Mouse (Mus musculus) stomach, postnatal 0 days (tissue): ENCODE measurements around the gene Pde4dip. TPM values are rescaled to one million over a fixed set of nuclear protein-coding genes. Genes with fewer than 3 reads are reported as not detected.
A peak's percentile ranks its signal among the peaks of the same experiment; 100 is the strongest.

Source experiments
- ATAC-seq: fragments of 200-750 bp; cut with Nextera tagmentation; 2 replicates; pipeline ENCODE4 v1.8.0; 2017; ENCODE audit not compliant: low FRiP score, low TSS enrichment
- DNase-seq: peaks from one replicate; pipeline ENCODE4 v3.0.0-alpha.2; 2016; ENCODE audit warnings: low spot score
- H3K27ac ChIP-seq: fragments of 300-500 bp; sonication (generic); replicated peaks from 2 replicates; pipeline ENCODE4 v1.5.1; 2014; ENCODE audit warnings: mild to moderate bottlenecking, control low read depth
- H3K27me3 ChIP-seq: fragments of 300-500 bp; sonication (generic); 2 replicates; pipeline ENCODE4 v1.6.1; 2014; ENCODE audit warnings: low read length; ENCODE audit not compliant: control insufficient read depth, insufficient read depth
- H3K36me3 ChIP-seq: fragments of 300-500 bp; sonication (generic); 2 replicates; pipeline ENCODE4 v1.6.1; 2014; ENCODE audit warnings: low read length, mixed read lengths; ENCODE audit not compliant: control insufficient read depth, insufficient read depth
- H3K4me1 ChIP-seq: fragments of 300-500 bp; sonication (generic); replicated peaks from 2 replicates; pipeline ENCODE4 v1.6.1; 2014; ENCODE audit warnings: antibody characterized with exemption; ENCODE audit not compliant: control insufficient read depth, insufficient read depth
- H3K4me2 ChIP-seq: fragments of 300-500 bp; sonication (generic); replicated peaks from 2 replicates; pipeline ENCODE4 v1.6.1; 2014; ENCODE audit warnings: low read depth, mild to moderate bottlenecking, control low read depth, moderate library complexity
- H3K4me3 ChIP-seq: fragments of 300-500 bp; sonication (generic); 2 replicates; pipeline ENCODE4 v1.5.1; 2014; ENCODE audit warnings: low read depth, low read length, control low read depth
- H3K9ac ChIP-seq: fragments of 300-500 bp; sonication (generic); 2 replicates; pipeline ENCODE4 v1.6.1; 2014; ENCODE audit warnings: mild to moderate bottlenecking, low read length, control low read depth, mixed read lengths
- H3K9me3 ChIP-seq: fragments of 300-500 bp; sonication (generic); 2 replicates; pipeline ENCODE4 v1.6.1; 2016; ENCODE audit warnings: low read length; ENCODE audit not compliant: control insufficient read depth
- CTCF ChIP-seq: IDR thresholded peaks from 2 replicates; pipeline ENCODE4 v1.5.1; 2016; ENCODE audit warnings: antibody characterized with exemption, low read depth, mild to moderate bottlenecking, moderate library complexity
- EP300 ChIP-seq: optimal IDR thresholded peaks from 2 replicates; pipeline ENCODE3; 2016; ENCODE audit warnings: antibody characterized with exemption
- WGBS: fragments of 180-500 bp; shearing (Covaris S2); extraction: QIAGEN DNeasy Blood & Tissue Kit; methylation state at CpG from one replicate; pipeline ENCODE4 v1.1.7; 2014; 5-methylcytosine and 5-hydroxymethylcytosine counted together
- polyA plus RNA-seq: library from polyadenylated mRNA; unstranded; fragments of >200 nt; fragmentation: Nextera tagmentation; extraction: Ambion mirVana; gene quantifications from 2 replicates; pipeline ENCODE4 v1.2.1, GENCODE M21; 2015

The Pde4dip gene
- polyA plus RNA-seq, 1 experiment from 2014 or later: 9.9 TPM

DNA sequence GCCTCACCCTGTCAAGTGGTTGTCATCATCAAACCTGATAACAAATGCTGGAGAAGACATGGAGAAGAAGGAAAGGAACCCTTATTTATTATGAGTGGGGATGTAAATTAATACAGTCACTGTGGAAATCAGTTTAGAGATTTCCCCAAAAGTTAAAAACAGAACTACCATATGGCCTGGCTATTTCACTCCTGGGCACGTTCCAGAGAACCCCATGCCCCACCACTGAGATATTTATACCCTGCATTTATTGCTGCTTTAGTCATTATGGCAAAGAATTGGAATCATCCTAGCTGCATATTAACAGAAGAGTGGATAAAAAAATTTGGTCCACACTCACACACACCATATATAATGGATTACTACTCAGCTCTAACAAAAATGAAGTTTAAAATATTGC lies 98.4 kb downstream of the Pde4dip start:
- Histone ChIP-seq H3K4me2 (no peak overlapping the region), H3K9ac (no peak overlapping the region), H3K9me3 (no peaks in the 10 kb centered on the region), H3K36me3 (no peaks in the 10 kb centered on the region), H3K27ac (no peak overlapping the region), H3K4me3 (no peak overlapping the region), H3K4me1 (no peaks in the 10 kb centered on the region), H3K27me3 (no peaks in the 10 kb centered on the region)
- DNase-seq: no peak
- TF ChIP-seq EP300: no peak
- no peak for TF ChIP-seq CTCF
- no peak for ATAC-seq
- 72% methylated on average over 1 of the region's 1 CpGs for WGBS

DNA sequence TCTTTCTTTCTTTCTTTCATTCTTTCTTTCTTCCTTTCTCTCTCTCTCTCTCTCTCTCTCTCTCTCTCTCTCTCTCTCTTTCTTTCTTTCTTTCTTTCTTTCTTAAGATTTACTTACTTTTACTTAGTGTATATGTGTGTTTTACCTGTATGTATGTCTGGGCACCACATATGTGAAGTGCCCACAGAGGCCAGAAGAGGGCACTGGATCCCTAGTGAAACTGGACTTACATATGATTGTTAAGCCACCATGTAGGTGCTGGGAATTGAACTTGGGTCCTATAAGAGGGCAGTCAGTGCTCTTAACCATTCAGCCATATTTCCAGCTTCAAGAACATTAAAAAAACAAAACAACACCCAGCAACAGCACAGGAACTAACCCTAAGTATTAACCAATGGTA lies 99.2 kb downstream of the Pde4dip start:
- H3K4me2 ChIP-seq: no peak overlapping the region

DNA sequence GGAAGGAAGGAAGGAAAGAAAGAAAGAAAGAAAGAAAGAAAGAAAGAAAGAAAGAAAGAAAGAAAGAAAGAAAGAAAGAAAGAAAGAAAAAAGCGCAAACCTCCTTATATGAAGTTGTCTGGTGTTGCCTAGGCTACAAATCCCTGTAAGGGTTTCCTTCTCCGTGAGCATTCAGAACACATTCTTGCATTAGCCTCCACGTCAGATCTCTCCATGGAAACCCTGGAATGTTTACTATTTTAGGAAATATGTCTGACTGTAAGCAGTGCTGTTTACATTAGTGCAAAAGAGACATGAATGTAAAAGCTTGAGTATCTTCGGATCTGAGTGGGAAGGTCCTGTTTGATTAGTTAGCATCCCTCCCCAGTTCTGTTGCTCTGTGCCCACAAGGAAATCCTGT lies 112.3 kb downstream of the Pde4dip start:
- H3K4me3 ChIP-seq: no peak overlapping the region
- H3K4me2 ChIP-seq: no peak overlapping the region
- peak; percentile 68; the same call in 1 of the 2 replicates for ATAC-seq
- H3K9me3 ChIP-seq: no peaks in the 10 kb centered on the region
- no peak overlapping the region for H3K27ac ChIP-seq
- no peaks in the 10 kb centered on the region for H3K36me3 ChIP-seq
- no peaks in the 10 kb centered on the region for H3K4me1 ChIP-seq
- DNase-seq: no peak
- H3K27me3 ChIP-seq: no peaks in the 10 kb centered on the region
- 13% methylated on average over 4 of the region's 4 CpGs for WGBS
- TF ChIP-seq CTCF: no peak
- no peak for TF ChIP-seq EP300
- H3K9ac ChIP-seq: no peak overlapping the region

More for the DNA sequence above, 99.2 kb downstream of the Pde4dip start:
- H3K4me3 ChIP-seq: no peak overlapping the region
- no peaks in the 10 kb centered on the region for H3K9me3 ChIP-seq
- H3K27me3 ChIP-seq: no peaks in the 10 kb centered on the region
- no peak overlapping the region for H3K27ac ChIP-seq
- H3K9ac ChIP-seq: no peak overlapping the region
- ATAC-seq: no peak
- no peaks in the 10 kb centered on the region for H3K36me3 ChIP-seq
- H3K4me1 ChIP-seq: no peaks in the 10 kb centered on the region
- DNase-seq: no peak
- TF ChIP-seq CTCF (peak; percentile 43), EP300 (no peak)

- no peak for ATAC-seq
- 52% methylated on average over 2 of the region's 2 CpGs for WGBS
- H3K27ac ChIP-seq: no peak overlapping the region
- no peak overlapping the region for H3K9ac ChIP-seq
- H3K9me3 ChIP-seq: no peaks in the 10 kb centered on the region
- TF ChIP-seq EP300 (no peak), CTCF (no peak)
- H3K4me2 ChIP-seq: no peak overlapping the region
- no peaks in the 10 kb centered on the region for H3K4me1 ChIP-seq
- no peak overlapping the region for H3K4me3 ChIP-seq
- H3K27me3 ChIP-seq: no peaks in the 10 kb centered on the region
- DNase-seq: no peak
- no peaks in the 10 kb centered on the region for H3K36me3 ChIP-seq
Observed at GRCm38 (mm10) chr3:97775742-97776141, 112.8 kb downstream of the Pde4dip start.

DNA sequence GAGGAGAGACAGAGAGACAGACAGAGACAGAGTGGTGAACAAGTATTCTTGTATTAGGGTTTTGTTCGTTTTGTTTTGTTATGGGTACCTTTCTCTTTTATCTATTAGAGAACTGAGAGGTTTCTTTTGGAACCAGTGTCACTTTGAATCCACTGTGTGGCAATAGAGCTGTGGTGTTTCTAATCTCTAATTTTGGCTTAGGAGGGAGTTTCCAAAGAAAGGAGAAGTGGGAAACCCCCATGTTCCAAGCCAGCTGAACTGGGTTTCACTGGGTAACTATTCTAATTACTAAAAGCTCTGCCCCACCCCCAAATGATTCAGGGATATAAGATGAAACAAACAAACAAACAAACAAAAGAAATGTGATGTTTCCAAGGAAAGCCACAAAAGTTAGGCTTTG lies 113.6 kb downstream of the Pde4dip start:
- H3K27ac ChIP-seq: 0 out of 2 replicates have a peak overlapping the region, but pooled peaks have one; percentile 26
- H3K4me2 ChIP-seq: no peak overlapping the region
- DNase-seq: no peak
- ATAC-seq: no peak
- no peak overlapping the region for H3K9ac ChIP-seq
- 73% methylated on average over 1 of the region's 1 CpGs for WGBS
- H3K9me3 ChIP-seq: no peaks in the 10 kb centered on the region
- TF ChIP-seq EP300: no peak
- TF ChIP-seq CTCF: 0 out of 2 replicates have a peak, but pooled peaks have one; percentile 9
- H3K27me3 ChIP-seq: no peaks in the 10 kb centered on the region
- no peak overlapping the region for H3K4me3 ChIP-seq
- H3K36me3 ChIP-seq: no peaks in the 10 kb centered on the region
- H3K4me1 ChIP-seq: no peaks in the 10 kb centered on the region

- Histone ChIP-seq H3K27ac (peak overlapping the region; percentile 88), H3K9ac (peak overlapping the region; percentile 74), H3K4me3 (peak overlapping the region; percentile 86), H3K36me3 (0 out of 2 replicates have a peak, but pooled peaks cover under 1% of the 10 kb centered on the region), H3K9me3 (no peaks in the 10 kb centered on the region), H3K27me3 (no peaks in the 10 kb centered on the region), H3K4me2 (peak overlapping the region; percentile 86), H3K4me1 (peaks cover 8% of the 10 kb centered on the region; the same call in 1 of the 2 replicates)
- DNase-seq (peak; percentile 95), ATAC-seq (peak; percentile 97)
- 2% methylated on average over 45 of the region's 47 CpGs for WGBS
- TF ChIP-seq CTCF (peak; percentile 81), EP300 (no peak)
Observed at GRCm38 (mm10) chr3:97767771-97768762, 120.4 kb downstream of the Pde4dip start.
